Mouse (Mus musculus) E14TG2a.4 (cell line): ENCODE measurements around the gene Ankrd28.

Source experiments
- H3K27me3 ChIP-seq: 2 replicates; pipeline ENCODE4 v1.6.1; 2014; ENCODE audit warnings: low read length, control low read depth; ENCODE audit not compliant: insufficient read depth
- H3K36me3 ChIP-seq: 2 replicates; pipeline ENCODE4 v1.6.1; 2014; ENCODE audit warnings: low read length, control low read depth; ENCODE audit not compliant: insufficient read depth
- H3K4me1 ChIP-seq: replicated peaks from 2 replicates; pipeline ENCODE4 v1.6.1; 2014; ENCODE audit warnings: low read depth, low read length, control low read depth
- H3K4me3 ChIP-seq: replicated peaks from 2 replicates; pipeline ENCODE4 v1.5.1; 2014; ENCODE audit warnings: mild to moderate bottlenecking, low read length
- H3K9me3 ChIP-seq: 2 replicates; pipeline ENCODE4 v1.6.1; 2014; ENCODE audit warnings: low read length, control low read depth
- CTCF ChIP-seq: conservative IDR thresholded peaks from 2 replicates; pipeline ENCODE4 v1.5.1; 2014; ENCODE audit warnings: low read length
- NANOG ChIP-seq: IDR thresholded peaks from 2 replicates; pipeline ENCODE4 v1.6.1; 2014; ENCODE audit warnings: borderline replicate concordance, low read length, mixed read lengths
- POU5F1 ChIP-seq: IDR thresholded peaks from 2 replicates; pipeline ENCODE4 v1.6.1; 2014; ENCODE audit warnings: low read length, borderline replicate concordance

Ankrd28 gene

GRCm38 (mm10) chr14:31856007-31856406 is 25.6 kb upstream of the Ankrd28 start:
- peaks cover 5% of the 10 kb centered on the region; the same call in 1 of the 2 replicates for H3K9me3 ChIP-seq
- TF ChIP-seq POU5F1 (no peak), NANOG (no peak), CTCF (no peak)
- H3K4me3 ChIP-seq: no peak overlapping the region
- H3K27me3 ChIP-seq: no peaks in the 10 kb centered on the region
- H3K4me1 ChIP-seq: peaks cover 13% of the 10 kb centered on the region
- H3K36me3 ChIP-seq: no peaks in the 10 kb centered on the region

- Histone ChIP-seq H3K36me3 (no peaks in the 10 kb centered on the region), H3K27me3 (no peaks in the 10 kb centered on the region), H3K4me1 (peaks cover 13% of the 10 kb centered on the region), H3K4me3 (no peak overlapping the region), H3K9me3 (no peaks in the 10 kb centered on the region)
- TF ChIP-seq POU5F1 (no peak), NANOG (no peak), CTCF (no peak)
Observed at GRCm38 (mm10) chr14:31854667-31855066, 24.2 kb upstream of the Ankrd28 start.

GRCm38 (mm10) chr14:31843571-31843970 is 13.1 kb upstream of the Ankrd28 start:
- H3K27me3 ChIP-seq: no peaks in the 10 kb centered on the region
- H3K36me3 ChIP-seq: no peaks in the 10 kb centered on the region
- no peaks in the 10 kb centered on the region for H3K4me1 ChIP-seq
- no peak for TF ChIP-seq CTCF
- no peak overlapping the region for H3K4me3 ChIP-seq
- peaks cover 17% of the 10 kb centered on the region for H3K9me3 ChIP-seq

GRCm38 (mm10) chr14:31832022-31832421 is 1.6 kb upstream of the Ankrd28 start:
- no peaks in the 10 kb centered on the region for H3K9me3 ChIP-seq
- H3K36me3 ChIP-seq: no peaks in the 10 kb centered on the region
- H3K27me3 ChIP-seq: no peaks in the 10 kb centered on the region; the same call in 1 of the 2 replicates
- no peak overlapping the region for H3K4me3 ChIP-seq
- TF ChIP-seq POU5F1 (no peak), NANOG (no peak), CTCF (no peak)
- H3K4me1 ChIP-seq: peaks cover 38% of the 10 kb centered on the region

- peak overlapping the region; percentile 92 for H3K4me3 ChIP-seq
- no peak for TF ChIP-seq CTCF
- TF ChIP-seq POU5F1: no peak
- no peak for TF ChIP-seq NANOG
Observed at GRCm38 (mm10) chr14:31831370-31831712, 890 bp upstream of the Ankrd28 start.

GRCm38 (mm10) chr14:31829761-31830562 is 489 bp downstream of the Ankrd28 start:
- no peak for TF ChIP-seq POU5F1
- TF ChIP-seq CTCF: no peak
- no peak for TF ChIP-seq NANOG
- peaks cover 54% of the 10 kb centered on the region for H3K4me1 ChIP-seq
- no peaks in the 10 kb centered on the region for H3K9me3 ChIP-seq
- H3K4me3 ChIP-seq: peak overlapping the region; percentile 92
- H3K27me3 ChIP-seq: no peaks in the 10 kb centered on the region
- H3K36me3 ChIP-seq: no peaks in the 10 kb centered on the region

More at GRCm38 (mm10) chr14:31831370-31831712, 890 bp upstream of the Ankrd28 start:
- Histone ChIP-seq H3K27me3 (no peaks in the 10 kb centered on the region), H3K4me1 (peaks cover 43% of the 10 kb centered on the region), H3K9me3 (no peaks in the 10 kb centered on the region), H3K36me3 (no peaks in the 10 kb centered on the region)

GRCm38 (mm10) chr14:31827221-31827620 is 3.2 kb downstream of the Ankrd28 start:
- H3K36me3 ChIP-seq: no peaks in the 10 kb centered on the region
- H3K27me3 ChIP-seq: no peaks in the 10 kb centered on the region
- no peaks in the 10 kb centered on the region for H3K9me3 ChIP-seq
- TF ChIP-seq POU5F1: no peak
- no peak for TF ChIP-seq CTCF
- TF ChIP-seq NANOG: no peak
- no peak overlapping the region for H3K4me3 ChIP-seq
- peaks cover 61% of the 10 kb centered on the region for H3K4me1 ChIP-seq

- Histone ChIP-seq H3K4me3 (no peak overlapping the region), H3K27me3 (no peaks in the 10 kb centered on the region), H3K9me3 (no peaks in the 10 kb centered on the region), H3K36me3 (0 out of 2 replicates have a peak, but pooled peaks cover 13% of the 10 kb centered on the region), H3K4me1 (no peaks in the 10 kb centered on the region)
- TF ChIP-seq POU5F1: no peak
- no peak for TF ChIP-seq NANOG
- TF ChIP-seq CTCF: no peak
Observed at GRCm38 (mm10) chr14:31809942-31810341, 20.5 kb downstream of the Ankrd28 start.

GRCm38 (mm10) chr14:31803791-31804190 is 26.7 kb downstream of the Ankrd28 start:
- Histone ChIP-seq H3K9me3 (no peaks in the 10 kb centered on the region), H3K4me3 (no peak overlapping the region), H3K27me3 (no peaks in the 10 kb centered on the region), H3K4me1 (peaks cover 26% of the 10 kb centered on the region), H3K36me3 (0 out of 2 replicates have a peak, but pooled peaks cover 8% of the 10 kb centered on the region)
- TF ChIP-seq NANOG (no peak), POU5F1 (no peak), CTCF (no peak)
